Mouse (Mus musculus) MEL (cell line): ENCODE data around the gene Polr1e. TPM values are rescaled to one million over a fixed set of nuclear protein-coding genes. Genes with fewer than 3 reads are reported as not detected.

Experiments
- DNase-seq: peaks from one replicate; pipeline ENCODE4 v3.0.0; 2011; ENCODE audit warnings: low read depth, low spot score
- H3K27ac ChIP-seq: 2 replicates; pipeline ENCODE4 v1.5.1; 2012; ENCODE audit warnings: low read depth, mild to moderate bottlenecking, control low read depth, low read length, moderate library complexity; ENCODE audit not compliant: control insufficient read depth
- H3K27me3 ChIP-seq, 2 experiments: fragments of 150-350 bp in 1 of 2; sonication (generic) in 1 of 2; 2 replicates each; pipeline ENCODE4 v1.6.1; 2012; ENCODE audit warnings: low read length in 2 of 2, mild to moderate bottlenecking in 2 of 2, improper control_type of control experiment in 1 of 2, moderate library complexity in 1 of 2; ENCODE audit not compliant: insufficient read depth in 2 of 2, control insufficient read depth in 1 of 2
- H3K36me3 ChIP-seq, 2 experiments: 2 replicates each; pipeline ENCODE4 v1.6.1; 2012 to 2014; ENCODE audit warnings: low read length in 2 of 2, improper control_type of control experiment in 1 of 2, inconsistent platforms in 1 of 2, mild to moderate bottlenecking in 1 of 2; ENCODE audit not compliant: insufficient read depth in 2 of 2, control insufficient read depth in 1 of 2
- H3K4me1 ChIP-seq, 2 experiments: fragments of 150-350 bp in 1 of 2; sonication (generic) in 1 of 2; 2 replicates each; pipeline ENCODE4 v1.6.1; 2012; ENCODE audit warnings: low read length in 2 of 2, improper control_type of control experiment in 1 of 2, mild to moderate bottlenecking in 1 of 2; ENCODE audit not compliant: insufficient read depth in 2 of 2, control insufficient read depth in 1 of 2
- H3K4me3 ChIP-seq, 2 experiments: fragments of 150-350 bp in 1 of 2; sonication (generic) in 1 of 2; 2 replicates each; pipeline ENCODE4 v1.5.1; 2012; ENCODE audit warnings: low read depth in 2 of 2, low read length in 2 of 2, mild to moderate bottlenecking in 2 of 2, moderate library complexity in 2 of 2, control low read depth in 1 of 2, improper control_type of control experiment in 1 of 2; ENCODE audit not compliant: control insufficient read depth in 1 of 2, insufficient read depth in 1 of 2
- H3K79me2 ChIP-seq: 2 replicates; pipeline ENCODE4 v1.6.1; 2012; ENCODE audit warnings: mild to moderate bottlenecking, low read length, moderate library complexity; ENCODE audit not compliant: control insufficient read depth, poor library complexity, insufficient read depth
- H3K9ac ChIP-seq: 2 replicates; pipeline ENCODE4 v1.6.1; 2012; ENCODE audit warnings: low read depth, mild to moderate bottlenecking, control low read depth, low read length, moderate library complexity; ENCODE audit not compliant: control insufficient read depth, poor library complexity, severe bottlenecking
- H3K9me3 ChIP-seq: fragments of 150-350 bp; sonication (generic); replicated peaks from 2 replicates; pipeline ENCODE4 v1.6.1; 2012; ENCODE audit warnings: mild to moderate bottlenecking, low read length, improper control_type of control experiment, moderate library complexity; ENCODE audit not compliant: insufficient read depth
- BHLHE40 ChIP-seq: IDR thresholded peaks from 2 replicates; pipeline ENCODE4 v1.6.1; 2012; ENCODE audit warnings: low read depth, mild to moderate bottlenecking, inconsistent platforms, low read length, improper control_type of control experiment, borderline replicate concordance
- CHD1 ChIP-seq: IDR thresholded peaks from 2 replicates; pipeline ENCODE4 v1.6.1; 2012; ENCODE audit warnings: low read depth, mild to moderate bottlenecking, inconsistent platforms, low read length, improper control_type of control experiment
- EP300 ChIP-seq, 2 experiments: IDR thresholded peaks; 2 replicates each; pipeline ENCODE4 v1.6.1; 2011; ENCODE audit warnings: improper control_type of control experiment in 2 of 2, low read length in 2 of 2, low read depth in 1 of 2, mild to moderate bottlenecking in 1 of 2
- GABPA ChIP-seq: IDR thresholded peaks from 2 replicates; pipeline ENCODE4 v1.6.1; 2012; ENCODE audit warnings: low read depth, mild to moderate bottlenecking, inconsistent platforms, low read length, improper control_type of control experiment, moderate library complexity
- HCFC1 ChIP-seq: IDR thresholded peaks from 2 replicates; pipeline ENCODE4 v1.6.1; 2012; ENCODE audit warnings: low read depth, mild to moderate bottlenecking, inconsistent platforms, low read length, improper control_type of control experiment, moderate library complexity
- JUND ChIP-seq: IDR thresholded peaks from 2 replicates; pipeline ENCODE4 v1.6.1; 2011; ENCODE audit warnings: low read depth, mild to moderate bottlenecking, improper control_type of control experiment, low read length
- KAT2A ChIP-seq: conservative IDR thresholded peaks from 2 replicates; pipeline ENCODE4 v1.6.1; 2012; ENCODE audit warnings: low read depth, low read length, improper control_type of control experiment, inconsistent platforms
- MAFK ChIP-seq: IDR thresholded peaks from 2 replicates; pipeline ENCODE4 v1.6.1; 2011; ENCODE audit warnings: low read depth, mild to moderate bottlenecking, low read length, improper control_type of control experiment, borderline replicate concordance
- MAZ ChIP-seq: IDR thresholded peaks from 2 replicates; pipeline ENCODE4 v1.6.1; 2012; ENCODE audit warnings: low read depth, mild to moderate bottlenecking, inconsistent platforms, low read length, improper control_type of control experiment
- MEF2A ChIP-seq: IDR thresholded peaks from 2 replicates; pipeline ENCODE4 v1.6.1; 2014; ENCODE audit warnings: low read depth, mild to moderate bottlenecking, inconsistent platforms, low read length, improper control_type of control experiment; ENCODE audit not compliant: poor library complexity, insufficient replicate concordance, severe bottlenecking; ENCODE audit errors: extremely low read depth
- MXI1 ChIP-seq: IDR thresholded peaks from 2 replicates; pipeline ENCODE4 v1.6.1; 2011; ENCODE audit warnings: mild to moderate bottlenecking, low read depth, low read length, improper control_type of control experiment
- MYB ChIP-seq: IDR thresholded peaks from 2 replicates; pipeline ENCODE4 v1.6.1; 2011; ENCODE audit warnings: mild to moderate bottlenecking, low read depth, low read length, improper control_type of control experiment
- MYC ChIP-seq: IDR thresholded peaks from 2 replicates; pipeline ENCODE4 v1.6.1; 2011; ENCODE audit warnings: low read depth, mild to moderate bottlenecking, low read length, improper control_type of control experiment, moderate library complexity
- NELFE ChIP-seq: IDR thresholded peaks from 2 replicates; pipeline ENCODE4 v1.6.1; 2011; ENCODE audit warnings: low read depth, low read length, improper control_type of control experiment
- POLR2A ChIP-seq, 2 experiments: IDR thresholded peaks; 2 replicates each; pipeline ENCODE4 v1.6.1; 2011 to 2012; ENCODE audit warnings: low read length in 2 of 2, mild to moderate bottlenecking in 2 of 2, control low read depth in 1 of 2, improper control_type of control experiment in 1 of 2, low read depth in 1 of 2, moderate library complexity in 1 of 2; ENCODE audit not compliant: control insufficient read depth in 1 of 2, insufficient read depth in 1 of 2, poor library complexity in 1 of 2
- POLR2AphosphoS5 ChIP-seq: IDR thresholded peaks from 2 replicates; pipeline ENCODE4 v1.6.1; 2012; ENCODE audit warnings: low read depth, borderline replicate concordance, mild to moderate bottlenecking, inconsistent platforms, low read length, moderate library complexity, mixed read lengths
- RAD21 ChIP-seq: IDR thresholded peaks from 2 replicates; pipeline ENCODE4 v1.6.1; 2011; ENCODE audit warnings: mild to moderate bottlenecking, low read depth, low read length, improper control_type of control experiment
- RCOR1 ChIP-seq: IDR thresholded peaks from 2 replicates; pipeline ENCODE4 v1.6.1; 2012; ENCODE audit warnings: low read depth, mild to moderate bottlenecking, inconsistent platforms, low read length, improper control_type of control experiment
- SIN3A ChIP-seq: IDR thresholded peaks from 2 replicates; pipeline ENCODE4 v1.6.1; 2012; ENCODE audit warnings: low read length, improper control_type of control experiment, inconsistent platforms
- SMC3 ChIP-seq: IDR thresholded peaks from 2 replicates; pipeline ENCODE4 v1.6.1; 2011; ENCODE audit warnings: low read depth, low read length, improper control_type of control experiment
- TAL1 ChIP-seq: IDR thresholded peaks from 2 replicates; pipeline ENCODE4 v1.6.1; 2012; ENCODE audit warnings: mild to moderate bottlenecking, inconsistent platforms, low read length, moderate library complexity, mixed read lengths
- TBP ChIP-seq: IDR thresholded peaks from 2 replicates; pipeline ENCODE4 v1.8.0; 2011; ENCODE audit warnings: low read depth, low read length, improper control_type of control experiment
- UBTF ChIP-seq: IDR thresholded peaks from 2 replicates; pipeline ENCODE4 v1.6.1; 2012; ENCODE audit warnings: low read depth, mild to moderate bottlenecking, inconsistent platforms, low read length, improper control_type of control experiment, moderate library complexity, borderline replicate concordance; ENCODE audit not compliant: insufficient read depth
- USF2 ChIP-seq, 2 experiments: IDR thresholded peaks; 2 replicates each; pipeline ENCODE4 v1.6.1; 2011 to 2012; ENCODE audit warnings: improper control_type of control experiment in 2 of 2, low read length in 2 of 2, borderline replicate concordance in 1 of 2, inconsistent platforms in 1 of 2, low read depth in 1 of 2, mild to moderate bottlenecking in 1 of 2; ENCODE audit not compliant: insufficient read depth in 1 of 2
- ZC3H11A ChIP-seq: IDR thresholded peaks from 2 replicates; pipeline ENCODE4 v1.6.1; 2012; ENCODE audit warnings: low read depth, mild to moderate bottlenecking, inconsistent platforms, low read length, improper control_type of control experiment
- ZKSCAN1 ChIP-seq: IDR thresholded peaks from 2 replicates; pipeline ENCODE4 v1.6.1; 2012; ENCODE audit warnings: low read depth, mild to moderate bottlenecking, inconsistent platforms, low read length, improper control_type of control experiment, moderate library complexity
- ZMIZ1 ChIP-seq: IDR thresholded peaks from 2 replicates; pipeline ENCODE4 v1.6.1; 2012; ENCODE audit warnings: low read depth, mild to moderate bottlenecking, inconsistent platforms, low read length, improper control_type of control experiment, moderate library complexity
- ZNF384 ChIP-seq: IDR thresholded peaks from 2 replicates; pipeline ENCODE4 v1.6.1; 2012; ENCODE audit warnings: low read depth, mild to moderate bottlenecking, inconsistent platforms, low read length, improper control_type of control experiment
- polyA plus RNA-seq, 2 experiments: library from polyadenylated mRNA; stranded (reverse) in 1 of 2; unstranded in 1 of 2; fragments of >175 nt in 1 of 2; fragments of >200 nt in 1 of 2; gene quantifications; 2 replicates each; pipeline versions ENCODE4 v1.2.1 to v1.2.4; 2012; ENCODE audit warnings: low replicate concordance in 2 of 2, low read depth in 1 of 2; ENCODE audit not compliant: insufficient read length in 2 of 2, insufficient read depth in 1 of 2, missing spikeins in 1 of 2
- total RNA-seq: library from RNA; depleted of rRNA; stranded (reverse); fragments of 300-350 nt; gene quantifications from 2 replicates; pipeline ENCODE4 v1.2.3, GENCODE M21; 2012

The Polr1e gene
- total and polyA plus RNA-seq, 3 experiments, result 40.8 to 51.5 TPM; not detected in 1

DNA sequence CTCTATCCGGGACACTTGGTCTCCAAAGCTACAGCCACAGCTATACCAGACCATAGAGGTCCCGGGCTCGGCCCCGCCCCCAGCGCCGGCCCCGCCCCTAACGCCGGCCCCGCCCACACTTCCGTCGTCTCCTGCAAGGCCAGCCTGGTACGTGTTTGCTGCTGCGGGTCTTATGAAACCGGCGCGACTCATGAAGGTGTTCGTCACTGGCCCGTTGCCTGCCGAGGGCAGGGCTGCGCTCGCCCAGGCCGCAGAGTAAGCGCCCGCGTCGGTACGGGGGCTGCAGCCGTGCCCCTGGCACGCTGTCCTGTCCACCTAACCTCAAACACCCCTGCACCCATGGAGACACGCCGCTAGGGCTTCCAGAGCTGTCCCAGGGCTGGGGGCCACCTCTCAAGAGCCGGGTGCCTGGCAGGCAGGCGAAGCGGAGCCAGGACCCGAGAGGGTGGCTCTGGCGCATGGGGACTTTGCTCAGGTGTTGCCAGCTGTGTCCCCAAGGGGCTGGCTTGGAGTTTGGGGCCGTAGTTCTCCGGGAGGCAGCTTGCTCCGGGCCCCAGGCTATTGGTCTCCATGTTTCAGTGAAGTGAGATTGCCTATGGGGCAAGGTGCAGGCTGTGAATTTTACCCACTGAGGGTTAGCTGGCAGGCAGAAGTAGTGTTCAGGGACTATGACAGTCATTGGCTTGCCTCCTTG is 37.0 kb upstream of the Polr1e start, which contains the start of gene Grhpr (continued):
- TF ChIP-seq USF2 (IDR thresholded peaks at IDR 0.05; ENCODE audit: borderline replicate concordance in 1 of 2, insufficient read depth in 1 of 2, low read depth in 1 of 2, low read length in 2 of 2) (no peak), CHD1 (no peak), MXI1 (peak; percentile 70), ZMIZ1 (peak; percentile 96), MYC (no peak), HCFC1 (0 out of 2 replicates have a peak, but pooled peaks have one; percentile 64), MEF2A (no peak), ZKSCAN1 (no peak), JUND (no peak), SIN3A (peak; percentile 48; the same call in 1 of the 2 replicates), SMC3 (no peak), NELFE (peak; percentile 83), ZC3H11A (no peak), KAT2A (no peak), RAD21 (no peak), MYB (no peak), TAL1 (no peak), BHLHE40 (no peak), ZNF384 (no peak), TBP (peak; percentile 56; the same call in 1 of the 2 replicates), EP300 (IDR thresholded peaks at IDR 0.05; ENCODE audit: low read depth in 1 of 2, low read length in 2 of 2) (no peak)

DNA sequence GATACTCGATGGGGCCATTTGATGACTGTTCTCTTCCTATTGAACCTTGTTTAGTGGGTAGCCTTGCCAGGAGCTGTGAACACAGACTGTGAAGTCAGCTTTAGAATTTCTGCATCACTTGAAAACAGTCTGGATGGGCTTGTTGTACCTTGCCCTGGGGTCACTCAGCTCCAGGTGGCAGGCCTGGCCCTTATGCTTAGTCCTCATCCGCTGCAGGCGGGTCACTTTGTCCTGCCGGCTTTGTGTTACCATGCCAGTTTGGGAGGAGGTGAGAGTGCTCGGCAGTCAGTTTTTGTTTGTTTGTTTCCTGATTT is 36.5 kb upstream of the Polr1e start:
- peaks cover 0 to 17% of the 10 kb centered on the region in 2 experiments; a peak in 2 of 4 replicates for H3K36me3 ChIP-seq
- no peak for TF ChIP-seq HCFC1
- no peak for TF ChIP-seq ZNF384
- no peak for TF ChIP-seq CHD1
- TF ChIP-seq POLR2AphosphoS5, result no peak
- TF ChIP-seq MAFK, result no peak
- TF ChIP-seq BHLHE40, result no peak
- TF ChIP-seq MEF2A, result no peak
- no peak for TF ChIP-seq USF2 (IDR thresholded peaks at IDR 0.05; ENCODE audit: borderline replicate concordance in 1 of 2, insufficient read depth in 1 of 2, low read depth in 1 of 2, low read length in 2 of 2)
- no peak for TF ChIP-seq KAT2A
- TF ChIP-seq MAZ, result no peak
- no peak for TF ChIP-seq RCOR1
- no peak for TF ChIP-seq NELFE
- no peak for TF ChIP-seq POLR2A (IDR thresholded peaks at IDR 0.05; ENCODE audit: control insufficient read depth in 1 of 2, insufficient read depth in 1 of 2, low read depth in 1 of 2, low read length in 2 of 2, poor library complexity in 1 of 2)
- TF ChIP-seq JUND, result no peak
- no peak for TF ChIP-seq ZKSCAN1
- no peak for TF ChIP-seq ZMIZ1
- TF ChIP-seq MXI1, result no peak
- TF ChIP-seq GABPA, result no peak
- TF ChIP-seq UBTF, result no peak
- peak overlapping the region; percentile 78; the same call in 1 of the 2 replicates for H3K27ac ChIP-seq
- peak overlapping the region; percentile 88 to 98 for H3K4me3 ChIP-seq
- no peaks in the 10 kb centered on the region for H3K9me3 ChIP-seq
- peak overlapping the region; percentile 96 for H3K9ac ChIP-seq
- H3K79me2 ChIP-seq, result peaks cover 5% of the 10 kb centered on the region
- peak; percentile 19 for DNase-seq
- no peaks in the 10 kb centered on the region for H3K27me3 ChIP-seq
- H3K4me1 ChIP-seq, result peaks cover 0 to 24% of the 10 kb centered on the region in 2 experiments; a peak in 3 of 4 replicates
